Mouse (Mus musculus): ENCODE measurements at regions not wholly inside any gene's neighbourhood (a gene's known extent, or its start where the extent isn't known, plus 50 kb on each side); places are given as distances from the start of the nearest gene placed in this dataset.
"Not testable (repeated sequence)": the region's sequence is repeated elsewhere in the genome, so short reads cannot be mapped to it uniquely, and the experiment has no call there.

GRCm38 (mm10) chr5:64697466-64697865, 105.7 kb upstream of the Klf3 start:
- Histone ChIP-seq H3K4me1 (ENCODE audit: control insufficient read depth, insufficient read depth, low read length) (peaks cover 11% of the 10 kb centered on the region; the same call in 1 of the 2 replicates), H3K4me2 (ENCODE audit: low read length) (no peak overlapping the region), H3K9me3 (replicated peaks; ENCODE audit: control insufficient read depth, low read length, poor library complexity, severe bottlenecking) (no peaks in the 10 kb centered on the region), H3K27ac (ENCODE audit: low read length) (no peak overlapping the region), H3K27me3 (ENCODE audit: control insufficient read depth, insufficient read depth, low read depth, low read length) (no peaks in the 10 kb centered on the region), H3K9ac (ENCODE audit: low read depth, low read length) (no peak overlapping the region), H3K4me3 (ENCODE audit: low read depth, low read length) (no peak overlapping the region), H3K36me3 (ENCODE audit: control insufficient read depth, insufficient read depth, low read length) (no peaks in the 10 kb centered on the region)
- WGBS, result 97% methylated on average over 5 of the region's 5 CpGs
- no peak for ATAC-seq

- Histone ChIP-seq H3K36me3 (ENCODE audit: control insufficient read depth, insufficient read depth, low read length) (no peaks in the 10 kb centered on the region), H3K4me2 (ENCODE audit: low read length) (no peak overlapping the region), H3K27me3 (ENCODE audit: control insufficient read depth, insufficient read depth, low read depth, low read length) (no peaks in the 10 kb centered on the region), H3K4me1 (ENCODE audit: control insufficient read depth, insufficient read depth, low read length) (peaks cover 11% of the 10 kb centered on the region; the same call in 1 of the 2 replicates), H3K4me3 (ENCODE audit: low read depth, low read length) (no peak overlapping the region), H3K9me3 (replicated peaks; ENCODE audit: control insufficient read depth, low read length, poor library complexity, severe bottlenecking) (no peaks in the 10 kb centered on the region), H3K9ac (ENCODE audit: low read depth, low read length) (no peak overlapping the region), H3K27ac (ENCODE audit: low read length) (no peak overlapping the region)
- ATAC-seq, result no peak
- WGBS, result 88% methylated on average over 6 of the region's 6 CpGs
These were observed 104.6 kb upstream of the Klf3 start for GRCm38 (mm10) chr5:64698458-64699116.

- no peak overlapping the region for H3K9ac ChIP-seq (ENCODE audit: low read depth, low read length)
- no peaks in the 10 kb centered on the region for H3K36me3 ChIP-seq (ENCODE audit: control insufficient read depth, insufficient read depth, low read length)
- no peaks in the 10 kb centered on the region for H3K27me3 ChIP-seq (ENCODE audit: control insufficient read depth, insufficient read depth, low read depth, low read length)
- WGBS, result 92% methylated on average over 6 of the region's 6 CpGs
- H3K4me2 ChIP-seq (ENCODE audit: low read length), result no peak overlapping the region
- ATAC-seq, result no peak
- H3K4me3 ChIP-seq (ENCODE audit: low read depth, low read length), result no peak overlapping the region
- H3K4me1 ChIP-seq (ENCODE audit: control insufficient read depth, insufficient read depth, low read length), result peaks cover 9% of the 10 kb centered on the region; the same call in 1 of the 2 replicates
- H3K9me3 ChIP-seq (replicated peaks; ENCODE audit: control insufficient read depth, low read length, poor library complexity, severe bottlenecking), result no peaks in the 10 kb centered on the region
- H3K27ac ChIP-seq (ENCODE audit: low read length), result no peak overlapping the region
These were observed 103.2 kb upstream of the Klf3 start for GRCm38 (mm10) chr5:64700030-64700429.

GRCm38 (mm10) chr5:64701219-64701779, 101.9 kb upstream of the Klf3 start:
- Histone ChIP-seq H3K27ac (ENCODE audit: low read length) (peak overlapping the region; percentile 79), H3K9ac (ENCODE audit: low read depth, low read length) (peak overlapping the region; percentile 0; the same call in 1 of the 2 replicates), H3K4me1 (ENCODE audit: control insufficient read depth, insufficient read depth, low read length) (peaks cover 9% of the 10 kb centered on the region; the same call in 1 of the 2 replicates), H3K4me3 (ENCODE audit: low read depth, low read length) (no peak overlapping the region), H3K27me3 (ENCODE audit: control insufficient read depth, insufficient read depth, low read depth, low read length) (no peaks in the 10 kb centered on the region), H3K4me2 (ENCODE audit: low read length) (peak overlapping the region; percentile 12; the same call in 1 of the 2 replicates), H3K9me3 (replicated peaks; ENCODE audit: control insufficient read depth, low read length, poor library complexity, severe bottlenecking) (no peaks in the 10 kb centered on the region), H3K36me3 (ENCODE audit: control insufficient read depth, insufficient read depth, low read length) (no peaks in the 10 kb centered on the region)
- peak; percentile 36; the same call in 1 of the 2 replicates for ATAC-seq
- 55% methylated on average over 14 of the region's 14 CpGs for WGBS

- Histone ChIP-seq H3K9me3 (replicated peaks; ENCODE audit: control insufficient read depth, low read length, poor library complexity, severe bottlenecking) (no peaks in the 10 kb centered on the region), H3K4me2 (ENCODE audit: low read length) (peak overlapping the region; percentile 12; the same call in 1 of the 2 replicates), H3K4me1 (ENCODE audit: control insufficient read depth, insufficient read depth, low read length) (peaks cover 9% of the 10 kb centered on the region; the same call in 1 of the 2 replicates), H3K9ac (ENCODE audit: low read depth, low read length) (peak overlapping the region; percentile 0; the same call in 1 of the 2 replicates), H3K27me3 (ENCODE audit: control insufficient read depth, insufficient read depth, low read depth, low read length) (no peaks in the 10 kb centered on the region), H3K4me3 (ENCODE audit: low read depth, low read length) (no peak overlapping the region), H3K36me3 (ENCODE audit: control insufficient read depth, insufficient read depth, low read length) (no peaks in the 10 kb centered on the region), H3K27ac (ENCODE audit: low read length) (peak overlapping the region; percentile 79)
- 13% methylated on average over 7 of the region's 7 CpGs for WGBS
- peak; percentile 80 for ATAC-seq
These were observed 101.4 kb upstream of the Klf3 start for GRCm38 (mm10) chr5:64701780-64702231.

GRCm38 (mm10) chr5:64702404-64702803, 100.8 kb upstream of the Klf3 start:
- H3K9me3 ChIP-seq (replicated peaks; ENCODE audit: control insufficient read depth, low read length, poor library complexity, severe bottlenecking); H3K9ac ChIP-seq (ENCODE audit: low read depth, low read length); ATAC-seq; H3K4me1 ChIP-seq (ENCODE audit: control insufficient read depth, insufficient read depth, low read length); H3K4me2 ChIP-seq (ENCODE audit: low read length); H3K36me3 ChIP-seq (ENCODE audit: control insufficient read depth, insufficient read depth, low read length); H3K27me3 ChIP-seq (ENCODE audit: control insufficient read depth, insufficient read depth, low read depth, low read length); H3K4me3 ChIP-seq (ENCODE audit: low read depth, low read length): not testable (repeated sequence)
- 45% methylated on average over 1 of the region's 1 CpGs for WGBS
- H3K27ac ChIP-seq (ENCODE audit: low read length), result peak overlapping the region; percentile 79

DNA sequence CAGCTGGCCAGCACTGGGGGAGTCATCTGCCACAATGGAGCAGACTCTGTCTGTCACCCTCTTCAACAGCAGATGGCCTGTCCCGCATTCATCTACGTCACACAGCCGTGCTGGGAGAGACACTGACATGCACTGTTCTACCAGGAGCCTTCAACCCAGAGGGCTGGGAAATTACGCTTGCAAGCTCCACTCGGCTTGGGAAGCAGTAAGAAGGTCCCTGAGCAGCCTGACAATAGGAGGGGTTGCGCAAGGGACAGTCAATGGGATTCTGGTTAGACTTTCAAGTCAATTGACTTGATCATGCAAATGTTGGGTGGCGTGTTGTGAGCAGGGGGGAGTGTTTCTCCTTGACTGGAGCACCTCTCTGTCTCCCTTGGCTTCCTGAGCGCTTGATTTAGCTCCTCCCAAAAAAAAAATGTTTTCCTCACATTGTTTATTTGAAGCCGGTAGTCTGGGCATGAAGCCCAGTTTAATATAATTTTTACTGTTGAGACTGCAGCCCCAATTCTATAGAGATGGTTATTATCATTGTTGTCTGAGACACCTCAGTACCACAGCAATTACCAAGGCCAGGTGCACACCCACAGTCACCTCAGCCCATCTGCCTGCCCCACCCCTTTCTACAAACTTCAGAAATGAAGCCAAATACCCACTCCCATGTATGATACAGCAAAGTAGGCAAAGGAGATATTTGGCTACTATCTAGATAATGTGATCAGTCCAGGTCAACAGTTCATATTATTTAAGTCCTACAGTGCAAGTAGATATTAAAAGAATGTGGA, 99.9 kb upstream of the Klf3 start:
- Histone ChIP-seq H3K9me3 (replicated peaks; ENCODE audit: control insufficient read depth, low read length, poor library complexity, severe bottlenecking) (no peaks in the 10 kb centered on the region), H3K36me3 (ENCODE audit: control insufficient read depth, insufficient read depth, low read length) (no peaks in the 10 kb centered on the region), H3K27ac (ENCODE audit: low read length) (0 out of 2 replicates have a peak overlapping the region, but pooled peaks have one; percentile 17), H3K9ac (ENCODE audit: low read depth, low read length) (no peak overlapping the region), H3K27me3 (ENCODE audit: control insufficient read depth, insufficient read depth, low read depth, low read length) (no peaks in the 10 kb centered on the region), H3K4me3 (ENCODE audit: low read depth, low read length) (no peak overlapping the region), H3K4me2 (ENCODE audit: low read length) (peak overlapping the region; percentile 11; the same call in 1 of the 2 replicates), H3K4me1 (ENCODE audit: control insufficient read depth, insufficient read depth, low read length) (peaks cover 9% of the 10 kb centered on the region; the same call in 1 of the 2 replicates)
- 47% methylated on average over 9 of the region's 9 CpGs for WGBS
- ATAC-seq, result peak; percentile 57

DNA sequence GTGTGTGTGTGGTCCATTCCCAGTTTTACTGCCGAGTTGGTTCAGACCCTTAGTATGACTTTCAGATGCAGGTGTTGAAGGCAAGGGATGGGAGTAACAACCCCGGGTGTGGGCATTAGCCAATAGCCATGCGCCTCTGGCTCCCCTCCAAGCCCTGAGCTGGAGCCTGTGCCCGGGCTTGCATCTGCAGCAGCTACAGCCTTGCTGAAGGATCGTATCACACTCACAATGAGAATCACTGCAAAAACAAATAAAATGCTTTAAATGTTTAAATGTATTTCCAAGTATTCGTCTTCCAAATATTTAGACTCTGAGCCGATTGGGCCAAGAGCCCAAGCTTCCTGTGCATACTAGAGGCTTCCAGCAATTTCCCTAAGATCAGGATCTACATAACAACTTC, 99.0 kb upstream of the Klf3 start:
- Histone ChIP-seq H3K27ac (ENCODE audit: low read length) (no peak overlapping the region), H3K4me2 (ENCODE audit: low read length) (no peak overlapping the region), H3K9ac (ENCODE audit: low read depth, low read length) (no peak overlapping the region), H3K4me3 (ENCODE audit: low read depth, low read length) (no peak overlapping the region), H3K27me3 (ENCODE audit: control insufficient read depth, insufficient read depth, low read depth, low read length) (no peaks in the 10 kb centered on the region), H3K4me1 (ENCODE audit: control insufficient read depth, insufficient read depth, low read length) (peaks cover 9% of the 10 kb centered on the region; the same call in 1 of the 2 replicates), H3K9me3 (replicated peaks; ENCODE audit: control insufficient read depth, low read length, poor library complexity, severe bottlenecking) (no peaks in the 10 kb centered on the region), H3K36me3 (ENCODE audit: control insufficient read depth, insufficient read depth, low read length) (no peaks in the 10 kb centered on the region)
- WGBS, result 70% methylated on average over 7 of the region's 7 CpGs
- ATAC-seq, result no peak
